Mouse (Mus musculus) neural tube, embryonic 13.5 days (tissue): ENCODE measurements around the gene Pinlyp. TPM values are rescaled to one million over a fixed set of nuclear protein-coding genes. Genes with fewer than 3 reads are reported as not detected.
A peak's percentile ranks its signal among the peaks of the same experiment; 100 is the strongest.

Source experiments
- ATAC-seq: fragments of 200-750 bp; cut with Nextera tagmentation; 2 replicates; pipeline ENCODE4 v1.8.0; 2017; ENCODE audit warnings: low read depth, mild to moderate bottlenecking, moderate TSS enrichment, moderate library complexity
- H3K27ac ChIP-seq: fragments of 300-500 bp; sonication (generic); replicated peaks from 2 replicates; pipeline ENCODE4 v1.5.1; 2015; ENCODE audit warnings: moderate library complexity, mild to moderate bottlenecking, inconsistent platforms
- H3K27me3 ChIP-seq: fragments of 300-500 bp; sonication (generic); 2 replicates; pipeline ENCODE4 v1.6.1; 2015; ENCODE audit warnings: mild to moderate bottlenecking, inconsistent platforms
- H3K36me3 ChIP-seq: fragments of 300-500 bp; sonication (generic); 2 replicates; pipeline ENCODE4 v1.6.1; 2015; ENCODE audit warnings: mild to moderate bottlenecking, inconsistent platforms
- H3K4me1 ChIP-seq: fragments of 300-500 bp; sonication (generic); replicated peaks from 2 replicates; pipeline ENCODE4 v1.6.1; 2015; ENCODE audit warnings: inconsistent platforms
- H3K4me2 ChIP-seq: fragments of 300-500 bp; sonication (generic); 2 replicates; pipeline ENCODE4 v1.6.1; 2015; ENCODE audit warnings: inconsistent platforms, mild to moderate bottlenecking, moderate library complexity
- H3K4me3 ChIP-seq: fragments of 300-500 bp; sonication (generic); 2 replicates; pipeline ENCODE4 v1.5.1; 2015; ENCODE audit warnings: mild to moderate bottlenecking, inconsistent platforms
- H3K9ac ChIP-seq: fragments of 300-500 bp; sonication (generic); 2 replicates; pipeline ENCODE4 v1.6.1; 2015; ENCODE audit warnings: moderate library complexity, mild to moderate bottlenecking, inconsistent platforms
- H3K9me3 ChIP-seq: fragments of 300-500 bp; sonication (generic); 2 replicates; pipeline ENCODE4 v1.6.1; 2016; ENCODE audit warnings: inconsistent platforms
- WGBS: fragments of 180-500 bp; shearing (Covaris S2); methylation state at CpG from one replicate; pipeline ENCODE4 v1.1.7; 2015; 5-methylcytosine and 5-hydroxymethylcytosine counted together
- polyA plus RNA-seq: library from polyadenylated mRNA; unstranded; fragments of >200 nt; fragmentation: Nextera tagmentation; extraction: Ambion mirVana; gene quantifications from 2 replicates; pipeline ENCODE4 v1.2.1, GENCODE M21; 2015

Gene Pinlyp
- polyA plus RNA-seq = not detected in 2 replicates

DNA sequence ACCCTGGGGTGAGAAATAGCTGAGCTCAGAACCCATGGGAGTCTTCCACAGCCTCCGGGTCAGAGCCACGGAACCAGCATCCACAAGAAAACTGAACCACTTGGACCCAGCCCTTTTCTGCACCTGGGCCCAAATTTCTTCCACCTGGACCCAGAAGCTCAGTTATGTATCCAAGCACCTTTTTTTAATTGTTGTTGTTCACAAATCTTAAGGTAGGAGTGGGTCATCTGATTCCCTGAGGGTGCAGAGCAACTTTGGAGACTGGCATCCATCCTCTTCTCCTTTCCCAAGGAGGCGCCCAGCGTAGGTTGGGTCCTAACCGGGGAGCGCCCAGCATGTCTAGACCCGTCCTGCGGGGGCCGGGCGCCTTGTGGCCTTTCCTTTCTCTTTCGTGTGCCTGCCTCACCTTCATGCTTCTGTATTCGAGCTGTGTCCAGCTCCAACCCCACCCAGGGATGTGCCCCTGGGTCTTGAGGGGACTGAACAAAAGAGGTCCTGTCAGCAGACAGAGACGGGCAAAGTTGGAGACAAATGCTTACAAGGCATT lies at the start of gene Pinlyp, which contains the start of gene Xrcc1:
Gene Pinlyp, minus strand, starts transcription at position 51 of the 547 bp plus-strand sequence.
Gene Xrcc1, plus strand, starts transcription at position 222 of the 547 bp plus-strand sequence.
- Histone ChIP-seq H3K27ac (peak within 1 kb of the TSS; percentile 64), H3K9me3 (no peaks in the 10 kb centered on the region), H3K9ac (peak within 1 kb of the TSS; percentile 89), H3K4me2 (peak within 1 kb of the TSS; percentile 69), H3K36me3 (peaks cover 26% of the 10 kb centered on the region), H3K4me1 (peaks cover 15% of the 10 kb centered on the region), H3K27me3 (no peaks in the 10 kb centered on the region), H3K4me3 (peak within 1 kb of the TSS; percentile 84)
- 42% methylated on average over 13 of the region's 13 CpGs for WGBS
- peak; percentile 19 for ATAC-seq

DNA sequence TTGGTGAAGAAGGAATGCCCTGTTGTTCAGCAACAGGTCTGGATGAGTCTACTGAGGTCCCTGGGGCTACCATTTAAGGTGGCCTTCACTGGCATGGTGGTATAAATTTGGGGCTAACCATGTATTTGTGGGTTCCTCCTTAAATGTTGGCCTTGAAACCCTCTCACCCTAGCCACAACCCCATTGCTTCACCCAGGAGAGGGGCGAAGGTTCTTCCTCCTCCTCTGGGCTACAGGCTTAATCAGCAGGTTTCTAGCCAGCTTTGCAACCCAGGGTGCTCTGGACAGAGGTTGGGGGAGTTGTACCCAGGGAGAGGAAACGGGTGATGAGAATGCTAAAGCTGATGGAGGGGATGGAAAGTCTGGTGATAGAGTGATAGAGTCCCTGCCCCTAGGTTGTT lies 49.5 kb upstream of the Pinlyp start:
- Histone ChIP-seq H3K36me3 (no peaks in the 10 kb centered on the region), H3K9me3 (no peaks in the 10 kb centered on the region), H3K27ac (no peak overlapping the region), H3K4me3 (no peak overlapping the region), H3K9ac (no peak overlapping the region), H3K4me1 (peaks cover 19% of the 10 kb centered on the region), H3K27me3 (peaks cover 20% of the 10 kb centered on the region), H3K4me2 (no peak overlapping the region)
- WGBS = 79% methylated on average over 2 of the region's 2 CpGs
- no peak for ATAC-seq

DNA sequence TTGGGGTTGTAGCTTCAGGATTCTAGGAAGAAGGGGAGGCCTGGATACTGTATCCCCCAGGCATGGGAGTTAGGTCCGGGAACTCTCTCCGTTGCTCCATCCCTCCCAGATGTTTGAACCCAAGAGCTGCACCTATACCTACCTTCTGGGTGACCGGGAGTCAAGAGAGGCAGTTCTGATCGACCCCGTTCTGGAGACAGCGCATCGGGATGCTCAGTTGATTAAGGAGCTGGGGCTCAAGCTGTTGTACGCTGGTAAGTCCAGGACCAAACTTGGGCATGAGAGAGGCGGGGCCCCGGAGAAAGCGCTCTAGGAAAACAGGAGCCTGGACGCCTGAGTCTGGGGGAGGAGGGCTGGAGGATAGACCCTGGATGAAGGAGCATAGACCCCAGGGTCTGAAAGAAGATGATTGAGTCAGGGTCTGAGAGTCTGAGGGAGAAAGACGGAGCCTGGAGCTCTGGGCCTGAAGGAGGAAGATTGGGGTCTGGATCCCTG lies 48.4 kb upstream of the Pinlyp start:
- H3K27me3 ChIP-seq = peaks cover 20% of the 10 kb centered on the region
- no peaks in the 10 kb centered on the region for H3K36me3 ChIP-seq
- H3K9ac ChIP-seq = peak overlapping the region; percentile 75
- WGBS = 2% methylated on average over 13 of the region's 13 CpGs
- ATAC-seq = 0 out of 2 replicates have a peak, but pooled peaks have one; percentile 15
- peak overlapping the region; percentile 74 for H3K4me2 ChIP-seq
- H3K27ac ChIP-seq = no peak overlapping the region
- peaks cover 19% of the 10 kb centered on the region for H3K4me1 ChIP-seq
- H3K9me3 ChIP-seq = no peaks in the 10 kb centered on the region
- peak overlapping the region; percentile 68 for H3K4me3 ChIP-seq

DNA sequence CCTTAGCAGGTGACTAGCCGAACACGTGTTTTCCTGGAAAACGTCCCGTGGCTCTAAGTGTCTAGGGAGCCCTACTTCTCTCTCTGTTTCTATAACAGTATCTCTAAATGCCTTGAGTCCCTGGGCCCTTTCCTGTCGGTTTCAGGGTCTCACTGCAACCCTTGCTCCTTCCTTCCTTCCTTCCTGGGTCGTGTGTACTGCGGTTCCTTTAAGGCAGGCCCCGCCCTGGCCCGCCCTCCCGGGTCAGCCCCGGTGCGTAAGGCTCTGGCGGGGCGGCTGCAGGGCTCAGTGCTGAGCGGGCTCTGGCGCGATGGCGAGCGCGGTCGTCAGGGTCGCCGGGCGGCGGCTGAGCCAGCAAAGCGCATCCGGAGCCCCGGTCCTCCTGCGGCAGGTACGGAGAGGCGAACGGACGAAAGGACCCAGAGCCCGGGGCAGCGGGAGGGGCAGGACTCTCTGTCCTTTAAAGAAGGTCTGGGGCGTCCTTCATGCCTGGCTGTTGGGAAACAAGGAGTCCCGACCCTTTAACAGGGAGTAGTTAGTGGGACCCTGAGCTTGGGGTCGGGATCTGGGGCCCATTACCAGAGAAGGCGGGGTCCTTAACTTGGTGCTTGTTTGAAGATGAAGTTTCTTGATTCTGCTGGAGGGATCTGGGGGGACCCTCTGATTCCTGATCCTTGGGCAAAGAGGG lies 47.8 kb upstream of the Pinlyp start:
- H3K9me3 ChIP-seq = no peaks in the 10 kb centered on the region
- H3K4me1 ChIP-seq = peaks cover 19% of the 10 kb centered on the region
- H3K27me3 ChIP-seq = peaks cover 20% of the 10 kb centered on the region
- peak overlapping the region; percentile 75 for H3K9ac ChIP-seq
- no peaks in the 10 kb centered on the region for H3K36me3 ChIP-seq
- 2% methylated on average over 38 of the region's 39 CpGs for WGBS
- peak; percentile 92 for ATAC-seq
- no peak overlapping the region for H3K27ac ChIP-seq
- H3K4me2 ChIP-seq = peak overlapping the region; percentile 74
- H3K4me3 ChIP-seq = peak overlapping the region; percentile 68

DNA sequence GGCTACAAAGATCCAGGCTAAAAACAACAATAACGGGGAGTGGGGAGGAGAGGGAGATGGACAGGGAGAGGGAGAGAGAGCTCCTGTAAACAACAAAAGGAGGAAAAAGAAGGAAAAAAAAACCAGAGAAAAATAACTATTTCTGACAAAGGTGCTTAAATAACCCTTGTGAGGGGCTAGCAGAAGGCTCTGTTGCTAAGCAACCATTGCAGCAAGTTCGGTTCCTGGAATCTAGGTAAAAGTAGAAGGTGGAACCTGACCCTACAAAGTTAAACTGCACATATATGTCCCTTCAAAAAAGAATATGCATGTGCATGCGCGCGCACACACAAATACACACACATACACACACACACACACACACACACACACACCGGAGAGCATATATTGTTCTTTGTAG lies 46.9 kb upstream of the Pinlyp start:
- Histone ChIP-seq H3K4me1 (peaks cover 20% of the 10 kb centered on the region), H3K9ac (no peak overlapping the region), H3K27me3 (peaks cover 20% of the 10 kb centered on the region), H3K9me3 (no peaks in the 10 kb centered on the region), H3K4me3 (no peak overlapping the region), H3K27ac (no peak overlapping the region), H3K36me3 (no peaks in the 10 kb centered on the region), H3K4me2 (no peak overlapping the region)
- WGBS = 82% methylated on average over 6 of the region's 6 CpGs
- no peak for ATAC-seq

DNA sequence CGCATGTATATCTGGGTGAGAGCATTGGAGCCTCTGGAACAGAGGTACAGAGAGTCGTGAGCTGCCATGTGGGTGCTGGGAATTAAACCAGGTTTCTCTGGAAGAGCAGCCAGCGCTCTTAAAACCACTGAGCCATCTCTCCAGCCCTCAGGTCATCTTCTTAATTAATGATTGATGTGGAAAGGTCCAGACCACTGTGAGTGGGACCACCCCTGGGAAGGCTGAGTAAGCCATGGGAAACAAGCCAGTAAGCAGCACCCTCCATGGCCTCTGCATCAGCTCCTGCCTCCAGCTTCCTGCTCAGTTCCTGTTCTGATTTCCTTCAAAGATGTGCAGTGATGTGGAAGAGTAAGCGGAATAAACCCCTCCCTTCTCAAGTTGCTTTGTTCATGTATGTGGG lies 46.2 kb upstream of the Pinlyp start:
- no peak overlapping the region for H3K4me2 ChIP-seq
- H3K4me1 ChIP-seq = peaks cover 26% of the 10 kb centered on the region
- no peak overlapping the region for H3K27ac ChIP-seq
- no peak overlapping the region for H3K9ac ChIP-seq
- WGBS = 68% methylated on average over 4 of the region's 4 CpGs
- ATAC-seq = no peak
- no peak overlapping the region for H3K4me3 ChIP-seq
- H3K36me3 ChIP-seq = no peaks in the 10 kb centered on the region
- H3K9me3 ChIP-seq = no peaks in the 10 kb centered on the region
- peaks cover 20% of the 10 kb centered on the region for H3K27me3 ChIP-seq

DNA sequence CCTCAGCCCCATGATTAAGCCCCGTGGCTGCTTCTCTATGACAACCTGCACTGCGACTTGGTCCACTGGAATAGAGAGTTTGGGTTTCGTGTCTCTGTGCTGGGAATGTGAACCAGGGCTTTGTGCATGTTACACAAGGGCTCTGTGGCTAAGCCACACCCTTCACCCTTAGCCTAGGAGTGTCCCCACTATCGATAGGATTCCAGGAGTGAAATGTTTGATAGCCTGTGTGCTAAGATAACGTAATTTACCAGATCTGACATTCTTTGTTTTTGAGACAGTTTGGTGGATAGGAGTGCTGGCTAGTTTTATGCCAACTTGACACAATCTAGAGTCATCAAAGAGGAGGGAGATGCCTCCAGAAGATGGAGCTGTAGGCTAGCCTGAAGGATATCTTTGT lies 45.8 kb upstream of the Pinlyp start:
- Histone ChIP-seq H3K36me3 (no peaks in the 10 kb centered on the region), H3K4me1 (peaks cover 31% of the 10 kb centered on the region), H3K9ac (no peak overlapping the region), H3K27ac (no peak overlapping the region), H3K27me3 (peaks cover 23% of the 10 kb centered on the region), H3K9me3 (no peaks in the 10 kb centered on the region), H3K4me3 (no peak overlapping the region), H3K4me2 (no peak overlapping the region)
- WGBS = 71% methylated on average over 5 of the region's 5 CpGs
- no peak for ATAC-seq

DNA sequence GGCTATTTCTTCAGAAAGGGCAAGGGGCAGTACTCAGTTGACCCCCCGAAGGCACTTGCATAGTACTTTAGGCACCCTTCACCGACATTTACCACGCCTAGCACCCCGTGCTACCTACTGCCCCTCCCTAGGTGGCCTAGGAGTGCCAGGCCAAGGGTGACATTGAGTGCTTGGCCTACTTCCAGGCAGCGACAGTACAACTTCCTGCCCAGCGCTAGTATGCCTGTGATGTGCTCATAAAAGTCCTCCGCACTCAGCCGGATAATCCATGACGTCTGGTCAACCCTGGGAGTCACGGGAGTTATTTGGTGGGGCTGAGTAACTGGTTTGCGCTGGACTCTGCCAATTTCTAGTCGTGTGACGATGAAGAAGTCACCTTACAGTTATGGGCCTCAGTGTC lies 42.4 kb upstream of the Pinlyp start:
- H3K36me3 ChIP-seq = no peaks in the 10 kb centered on the region
- no peak for ATAC-seq
- H3K9ac ChIP-seq = no peak overlapping the region
- peaks cover 25% of the 10 kb centered on the region for H3K27me3 ChIP-seq
- 85% methylated on average over 13 of the region's 13 CpGs for WGBS
- H3K9me3 ChIP-seq = no peaks in the 10 kb centered on the region
- H3K27ac ChIP-seq = no peak overlapping the region
- H3K4me2 ChIP-seq = no peak overlapping the region
- H3K4me3 ChIP-seq = no peak overlapping the region
- peaks cover 17% of the 10 kb centered on the region for H3K4me1 ChIP-seq

DNA sequence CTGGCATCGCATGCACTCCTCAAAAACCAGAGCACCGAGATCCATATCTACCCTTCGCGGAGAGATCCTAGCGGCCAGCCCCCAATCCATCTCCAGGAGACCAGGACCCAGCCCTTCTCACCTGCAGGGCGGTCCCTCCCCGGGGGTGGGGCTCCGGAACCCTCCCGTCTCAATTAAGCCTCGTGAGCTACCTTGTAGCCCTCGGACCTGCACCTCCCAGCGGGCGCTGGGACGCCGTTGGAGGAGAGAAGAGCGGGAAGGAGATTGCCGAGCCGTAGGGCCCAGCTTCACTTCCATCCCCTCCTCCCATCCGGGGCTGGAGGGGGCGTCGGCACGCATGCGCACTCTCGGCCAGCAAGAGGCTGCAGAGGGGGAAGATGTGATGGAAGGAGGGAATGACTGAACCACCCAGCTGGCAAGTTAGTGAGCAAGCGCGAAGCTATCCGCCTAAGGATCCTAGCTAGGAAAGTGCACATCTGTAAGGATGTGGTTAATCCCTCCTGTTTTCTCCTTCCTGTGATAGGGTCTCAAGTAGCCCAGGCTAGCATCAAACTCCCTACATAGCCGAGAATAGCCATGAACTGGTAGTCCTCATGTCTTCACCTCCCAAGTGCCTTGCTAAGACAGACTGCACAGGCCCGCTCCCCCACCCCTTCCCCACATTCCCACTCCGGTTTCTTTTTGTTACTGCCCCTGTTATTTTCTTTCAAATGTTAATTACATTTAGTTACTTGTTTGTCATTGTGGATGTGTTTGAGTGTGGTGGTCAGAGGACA lies 41.6 kb upstream of the Pinlyp start, which contains the start of the genes Ethe1 and Zfp575:
Gene Ethe1, plus strand, starts transcription at position 214 of the 776 bp plus-strand sequence.
Gene Zfp575, minus strand, starts transcription at position 312 of the 776 bp plus-strand sequence.
- peak; percentile 81 for ATAC-seq
- H3K9me3 ChIP-seq = no peaks in the 10 kb centered on the region
- H3K36me3 ChIP-seq = no peaks in the 10 kb centered on the region
- 9% methylated on average over 30 of the region's 30 CpGs for WGBS
- peak within 1 kb of the TSS; percentile 62; the same call in 1 of the 2 replicates for H3K27ac ChIP-seq
- peaks cover 25% of the 10 kb centered on the region for H3K27me3 ChIP-seq
- peak within 1 kb of the TSS; percentile 85 for H3K9ac ChIP-seq
- H3K4me3 ChIP-seq = peak within 1 kb of the TSS; percentile 61
- peaks cover 13% of the 10 kb centered on the region for H3K4me1 ChIP-seq
- peak within 1 kb of the TSS; percentile 72 for H3K4me2 ChIP-seq

DNA sequence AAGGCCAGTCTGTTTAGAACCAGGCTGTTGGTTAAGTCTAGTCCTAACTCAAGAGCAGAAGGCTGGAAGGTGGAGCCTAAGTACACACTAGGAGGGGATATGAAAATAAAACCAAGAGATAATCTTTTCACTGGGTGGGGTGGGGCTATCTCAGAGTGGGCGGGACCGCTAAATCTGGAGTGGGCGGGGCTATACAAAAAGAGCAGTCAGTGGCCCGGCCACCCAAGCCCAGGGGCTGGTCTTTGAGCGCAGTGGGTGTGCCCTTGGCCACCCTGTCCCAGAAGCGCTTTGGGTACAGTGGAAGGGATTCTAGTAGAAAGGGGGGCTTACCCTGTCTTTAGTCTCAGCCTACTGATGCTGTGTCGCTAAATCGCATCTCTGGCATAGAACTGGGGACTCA lies 40.9 kb upstream of the Pinlyp start:
- peak; percentile 73 for ATAC-seq
- no peak overlapping the region for H3K27ac ChIP-seq
- H3K4me1 ChIP-seq = peaks cover 13% of the 10 kb centered on the region
- peaks cover 25% of the 10 kb centered on the region for H3K27me3 ChIP-seq
- peak overlapping the region; percentile 61 for H3K4me3 ChIP-seq
- H3K9me3 ChIP-seq = no peaks in the 10 kb centered on the region
- H3K36me3 ChIP-seq = no peaks in the 10 kb centered on the region
- peak overlapping the region; percentile 72 for H3K4me2 ChIP-seq
- H3K9ac ChIP-seq = peak overlapping the region; percentile 85
- WGBS = 6% methylated on average over 8 of the region's 8 CpGs

DNA sequence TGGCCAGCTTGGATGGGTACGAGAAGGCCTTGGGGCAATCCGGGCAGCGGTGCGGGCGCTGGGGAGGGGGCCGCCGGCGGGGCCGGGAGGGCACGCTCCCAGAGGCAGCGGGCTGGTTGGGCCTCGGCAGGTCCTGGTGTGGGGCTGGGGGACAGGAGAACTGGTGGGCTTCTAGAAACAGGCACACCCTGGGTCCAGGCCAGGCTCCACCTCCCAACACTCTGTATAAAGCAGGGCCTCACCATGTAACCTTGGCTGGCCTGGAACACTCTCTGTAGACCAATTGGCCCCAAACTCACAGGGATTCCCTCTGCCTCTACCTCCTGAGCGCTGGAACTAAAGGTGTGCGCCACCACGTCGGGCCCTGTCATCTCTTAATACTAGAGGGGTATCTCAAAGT lies 40.1 kb upstream of the Pinlyp start:
- H3K4me2 ChIP-seq = no peak overlapping the region
- H3K27ac ChIP-seq = no peak overlapping the region
- no peaks in the 10 kb centered on the region for H3K9me3 ChIP-seq
- WGBS = 46% methylated on average over 16 of the region's 16 CpGs
- H3K4me1 ChIP-seq = peaks cover 13% of the 10 kb centered on the region
- H3K36me3 ChIP-seq = no peaks in the 10 kb centered on the region
- no peak overlapping the region for H3K4me3 ChIP-seq
- no peak for ATAC-seq
- no peak overlapping the region for H3K9ac ChIP-seq
- peaks cover 25% of the 10 kb centered on the region for H3K27me3 ChIP-seq

DNA sequence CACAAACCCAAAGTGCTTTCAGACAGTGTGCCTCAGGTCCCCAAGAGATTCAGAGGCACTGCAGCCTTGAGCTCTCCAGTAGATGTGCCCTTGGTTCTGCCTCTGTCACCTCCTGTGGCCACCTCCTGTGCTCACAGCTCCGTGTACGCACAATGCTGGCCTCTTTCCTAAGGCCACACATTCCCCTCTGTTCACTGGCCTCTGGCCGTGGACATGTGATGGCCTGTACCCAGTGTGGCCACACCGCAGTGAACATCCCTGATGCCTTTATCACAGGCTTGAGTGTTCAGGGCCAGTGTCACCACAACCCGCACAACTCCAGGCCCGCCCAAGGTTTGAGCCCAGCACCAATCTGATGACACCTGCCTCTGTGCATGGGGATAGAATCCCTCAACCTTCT lies 39.0 kb upstream of the Pinlyp start:
- Histone ChIP-seq H3K27ac (no peak overlapping the region), H3K9ac (no peak overlapping the region), H3K4me1 (peaks cover 13% of the 10 kb centered on the region), H3K4me3 (no peak overlapping the region), H3K4me2 (no peak overlapping the region), H3K27me3 (peaks cover 25% of the 10 kb centered on the region), H3K36me3 (no peaks in the 10 kb centered on the region), H3K9me3 (no peaks in the 10 kb centered on the region)
- ATAC-seq = no peak
- WGBS = 87% methylated on average over 6 of the region's 6 CpGs
